Mouse (Mus musculus): ENCODE measurements around the gene Htra3.

The Htra3 gene

DNA sequence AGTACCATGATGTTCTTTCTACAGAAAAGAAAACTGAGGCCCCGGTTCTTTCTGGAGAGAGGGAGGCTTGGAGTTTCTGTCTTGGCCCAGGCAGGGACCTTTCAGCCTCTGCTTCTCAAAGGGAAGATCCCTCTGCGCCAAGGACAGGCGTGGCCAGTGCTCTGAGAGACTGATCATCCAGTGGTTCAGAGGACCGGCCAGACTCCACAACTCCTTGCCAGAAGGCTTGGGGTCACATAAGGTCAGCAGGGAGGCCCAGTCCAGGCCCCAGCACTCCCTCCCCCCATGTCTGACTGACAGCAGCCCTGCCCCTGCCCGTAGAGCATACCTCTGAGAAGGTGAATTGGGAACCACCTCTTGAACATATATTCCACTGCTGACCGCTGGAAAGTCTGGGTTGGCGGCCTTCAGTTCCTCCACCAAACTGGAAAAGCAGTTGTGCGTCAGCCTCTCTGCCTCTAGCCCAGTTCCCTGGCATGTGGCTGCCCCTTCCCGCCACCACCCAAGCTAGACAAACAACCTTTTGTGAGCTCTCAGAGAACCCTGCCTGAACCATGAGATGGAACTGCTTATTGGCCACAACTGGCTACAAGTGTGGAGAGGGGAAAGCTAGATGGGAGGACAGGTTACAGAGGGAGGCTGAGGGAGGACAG is 25.7 kb downstream of the Htra3 start:
- DNase-seq (ENCODE audit: low spot score) = no peak

DNA sequence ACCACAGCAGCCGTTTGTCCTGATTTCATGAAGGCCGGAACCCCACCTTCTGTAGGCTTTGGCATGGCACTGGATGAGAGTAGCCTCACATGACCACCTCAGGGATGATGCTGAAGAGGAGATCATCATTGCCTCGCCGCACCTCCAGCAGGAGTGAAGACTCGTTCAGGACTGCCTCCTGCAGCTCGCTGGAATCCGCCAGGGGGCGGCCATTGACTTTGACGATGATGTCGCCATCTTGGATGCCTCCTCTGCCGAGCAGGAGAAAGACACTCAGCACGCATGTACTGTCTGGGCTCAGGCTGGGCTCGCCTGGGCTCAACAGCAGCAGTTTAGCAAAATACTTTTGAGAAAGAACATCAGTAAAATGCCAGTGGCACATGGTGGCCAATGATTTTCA is 26.7 kb downstream of the Htra3 start:
- DNase-seq (ENCODE audit: low spot score) = no peak

- DNase-seq (ENCODE audit: low spot score) = no peak
These were observed 27.3 kb downstream of the Htra3 start for GRCm38 (mm10) chr5:35652319-35652718.

DNA sequence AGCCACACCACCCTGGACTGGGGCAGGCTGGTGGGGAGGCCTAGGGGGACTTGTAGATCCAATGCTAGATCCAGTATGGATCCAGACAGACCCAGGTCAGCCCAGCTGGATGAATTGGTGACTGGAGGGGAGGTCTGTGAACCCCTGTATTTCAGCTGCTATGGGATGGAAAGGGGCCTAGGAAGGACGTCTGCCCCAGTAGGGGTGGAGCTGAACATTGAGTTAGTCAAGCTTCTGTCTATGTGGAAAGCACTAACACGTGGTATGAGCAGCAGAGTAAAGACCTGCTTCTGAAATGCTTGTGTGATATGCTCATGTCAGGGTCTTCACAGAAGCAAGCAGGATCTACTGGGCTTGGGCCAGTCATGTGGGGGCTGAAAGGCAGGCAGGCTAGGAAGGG is 31.4 kb downstream of the Htra3 start:
- no peak for DNase-seq (ENCODE audit: low spot score)

- DNase-seq (ENCODE audit: low spot score) = no peak
These were observed 32.0 kb downstream of the Htra3 start for GRCm38 (mm10) chr5:35647562-35647961.

DNA sequence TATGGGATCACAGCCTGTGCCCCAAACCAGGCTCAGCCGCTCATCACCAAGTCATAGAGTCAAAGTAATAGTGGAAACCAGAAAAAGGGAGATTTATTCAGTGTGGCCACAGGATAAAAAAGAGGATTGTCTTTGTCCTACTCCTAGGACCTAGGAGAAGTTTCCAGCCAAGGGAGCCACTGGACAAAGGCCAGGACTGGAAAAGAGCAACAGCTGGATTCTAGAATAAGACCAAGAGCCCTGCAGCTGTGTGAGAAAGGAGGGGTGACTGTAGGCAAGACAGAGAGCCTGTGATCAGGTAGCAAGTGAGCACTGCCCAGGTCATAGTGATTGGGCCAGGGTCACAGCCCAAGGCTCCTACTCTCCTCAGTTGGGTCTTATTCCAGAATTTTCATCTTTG is 32.7 kb downstream of the Htra3 start:
- DNase-seq (ENCODE audit: low spot score) = no peak

GRCm38 (mm10) chr5:35645938-35646493 is 33.6 kb downstream of the Htra3 start:
- no peak for DNase-seq (ENCODE audit: low spot score)

GRCm38 (mm10) chr5:35644082-35644481 is 35.5 kb downstream of the Htra3 start:
- no peak for DNase-seq (ENCODE audit: low spot score)

DNA sequence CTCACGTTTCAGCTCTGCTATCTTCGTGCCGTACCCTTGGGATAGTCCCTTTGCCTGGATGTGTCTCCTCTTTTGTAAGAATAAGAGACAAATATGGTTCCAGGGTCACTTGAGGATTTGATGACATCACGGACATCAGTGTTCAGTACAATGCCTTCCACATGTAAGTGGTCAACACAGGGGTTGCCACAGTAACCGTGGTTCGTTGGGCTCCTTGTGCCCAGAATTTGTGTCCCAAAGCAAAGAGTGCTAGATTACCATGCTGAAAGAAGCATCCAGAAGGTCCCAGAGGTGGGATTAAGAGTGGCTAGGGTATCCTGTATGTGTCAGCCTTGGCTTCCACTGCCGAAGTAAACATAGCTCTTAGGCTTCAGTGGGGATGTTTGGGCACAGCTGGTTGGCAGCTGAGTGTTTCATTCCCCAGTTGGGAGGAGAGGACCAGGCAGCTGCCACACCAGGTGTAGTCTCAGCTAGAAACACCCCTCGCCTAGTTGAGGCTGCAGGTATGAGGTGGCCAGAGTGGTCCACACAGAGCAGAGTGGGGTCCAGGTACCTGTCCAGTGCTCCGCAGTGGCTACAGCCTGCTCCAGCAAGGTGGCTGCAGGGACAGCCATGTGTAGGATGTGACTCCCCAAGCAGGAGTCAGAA is 36.1 kb downstream of the Htra3 start:
- DNase-seq (ENCODE audit: low spot score) = no peak

DNA sequence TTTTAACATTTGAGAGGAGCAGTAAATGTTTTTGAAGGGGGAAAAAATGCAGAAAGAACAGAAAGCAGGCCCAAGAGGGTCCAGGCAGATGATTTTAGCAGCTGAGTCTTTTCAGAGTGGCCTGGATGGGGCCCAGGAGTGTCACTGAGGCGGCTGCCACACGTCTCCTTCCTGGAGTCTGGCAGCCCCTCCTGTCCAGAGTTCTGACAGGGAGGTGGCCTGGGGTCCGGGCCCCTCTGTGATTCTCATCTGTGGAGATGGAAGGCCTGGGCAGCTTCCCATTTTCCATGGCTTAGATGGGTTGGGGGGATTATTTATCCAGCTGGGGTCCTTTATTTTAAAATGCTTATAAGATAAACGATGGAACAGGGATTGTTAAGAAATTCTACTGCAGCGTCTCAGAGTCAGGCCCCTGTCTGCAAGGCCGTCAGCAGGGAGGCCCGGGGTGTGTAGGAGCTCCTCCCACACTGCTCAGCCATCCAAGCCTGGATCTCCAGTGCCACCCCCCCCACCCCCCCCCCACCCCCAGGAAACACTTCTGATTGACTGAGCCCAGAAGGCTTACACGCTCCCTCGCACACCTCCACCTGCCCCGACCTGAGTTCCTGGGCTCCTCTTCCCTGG is 37.5 kb downstream of the Htra3 start:
- DNase-seq (ENCODE audit: low spot score) = no peak

DNA sequence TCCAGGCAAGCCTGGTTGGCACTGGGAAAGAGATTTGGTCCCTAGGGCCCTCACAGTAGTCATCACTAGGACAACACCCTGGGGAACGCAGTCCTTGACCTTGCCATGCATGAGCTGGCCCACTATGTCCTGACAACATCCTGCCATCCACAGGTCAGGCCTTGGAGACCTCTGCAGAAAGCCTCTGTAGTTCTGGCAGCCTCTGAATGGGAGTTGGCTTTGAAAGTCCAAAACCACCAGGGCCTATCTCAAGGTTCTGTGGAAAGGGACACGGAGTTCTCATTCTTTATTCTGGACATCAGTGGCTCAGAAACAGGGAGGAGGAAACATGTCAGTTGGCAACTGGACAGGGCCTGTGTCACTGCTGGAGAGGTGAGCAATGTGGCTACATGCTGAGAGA is 43.6 kb downstream of the Htra3 start:
- DNase-seq (ENCODE audit: low spot score) = no peak

DNA sequence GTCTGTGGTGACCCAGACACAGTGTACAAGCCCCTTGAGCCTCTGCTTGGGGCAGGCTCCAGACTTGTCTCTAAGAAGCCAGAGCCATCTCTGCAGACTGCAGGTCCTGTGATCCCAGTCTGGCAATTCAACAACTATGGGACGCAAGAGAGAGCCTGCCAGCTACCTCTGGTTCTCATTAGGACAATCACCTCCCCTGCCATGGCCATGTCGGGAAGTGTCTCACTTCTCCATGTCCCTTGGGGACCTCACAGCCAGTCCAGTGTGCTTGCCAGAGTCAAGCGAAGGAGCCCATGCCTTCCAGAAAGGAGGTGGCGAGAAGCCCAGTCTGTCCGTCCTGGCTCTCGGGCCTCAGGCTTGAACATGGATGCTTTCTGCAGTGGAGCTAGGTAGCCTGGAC is 46.7 kb downstream of the Htra3 start:
- DNase-seq (ENCODE audit: low spot score) = no peak

GRCm38 (mm10) chr5:35631755-35632154 is 47.8 kb downstream of the Htra3 start:
- DNase-seq (ENCODE audit: low spot score) = no peak

GRCm38 (mm10) chr5:35631224-35631623 is 48.4 kb downstream of the Htra3 start:
- DNase-seq (ENCODE audit: low spot score) = no peak

GRCm38 (mm10) chr5:35630706-35631105 is 48.9 kb downstream of the Htra3 start:
- DNase-seq (ENCODE audit: low spot score) = no peak

DNA sequence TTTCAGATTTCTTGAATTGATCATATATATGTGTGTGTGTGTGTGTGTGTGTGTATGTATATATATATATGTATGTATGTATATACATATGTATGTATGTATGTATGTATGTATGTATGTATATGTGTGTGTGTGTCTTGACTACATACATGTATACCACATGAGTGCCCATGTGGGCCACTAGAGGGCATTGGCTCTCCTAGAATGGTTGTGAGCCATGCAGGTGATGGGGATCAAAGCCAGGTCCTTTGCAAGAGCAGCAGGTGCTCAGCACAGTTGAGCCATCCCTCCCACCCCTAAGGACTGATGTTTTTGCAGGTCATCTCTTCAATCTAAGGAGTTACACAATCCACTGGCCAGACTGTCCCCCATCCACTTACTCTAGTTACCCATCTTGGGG is 50.2 kb downstream of the Htra3 start:
- no peak for DNase-seq (ENCODE audit: low spot score)

DNA sequence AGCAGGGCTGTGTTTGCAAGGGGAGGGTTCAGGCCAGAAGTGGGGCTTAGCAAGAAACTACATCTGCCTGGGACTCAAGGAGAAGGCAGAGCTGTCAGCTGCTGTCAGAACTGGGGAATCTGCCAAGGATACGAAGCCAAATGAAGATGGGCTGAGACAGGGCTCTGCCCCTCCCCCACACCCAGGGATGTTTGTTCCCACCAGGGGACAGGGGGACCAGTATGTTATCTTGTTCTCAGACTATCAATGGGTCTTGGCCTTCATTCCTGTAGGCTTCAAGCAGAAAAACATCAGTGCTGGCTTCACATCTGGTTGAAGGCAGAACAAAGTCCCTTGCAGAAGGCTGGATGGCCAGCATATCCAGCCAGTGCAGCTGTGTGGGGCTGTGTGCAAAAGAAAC is 50.9 kb downstream of the Htra3 start:
- DNase-seq (ENCODE audit: low spot score) = no peak

DNA sequence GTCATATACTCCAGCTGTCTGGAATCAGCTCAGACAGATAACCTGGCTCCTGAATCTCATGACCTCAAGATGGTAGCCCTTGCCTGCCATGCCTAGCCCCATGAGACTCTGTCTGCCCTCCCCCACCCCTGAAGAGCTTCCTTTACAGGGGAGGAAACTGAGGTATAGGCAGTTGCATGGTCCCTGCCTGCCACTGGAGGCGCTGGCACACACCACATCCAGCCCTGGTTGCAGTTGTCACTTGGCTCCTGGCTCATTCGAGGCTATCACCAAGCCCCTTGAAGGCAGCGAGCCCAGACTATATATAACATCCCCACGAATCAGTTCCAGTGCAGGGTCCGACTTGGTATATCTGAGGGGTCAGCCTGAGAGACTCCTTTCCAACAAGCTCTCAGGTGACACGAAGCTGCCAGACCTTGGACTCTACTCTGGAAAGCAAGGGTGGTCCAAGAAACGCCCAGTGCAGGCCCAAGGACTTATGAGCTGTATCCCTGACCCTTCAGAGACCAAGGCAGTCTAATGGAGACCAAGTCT is 52.2 kb downstream of the Htra3 start:
- DNase-seq (ENCODE audit: low spot score) = no peak

- no peak for DNase-seq (ENCODE audit: low spot score)
These were observed 53.2 kb downstream of the Htra3 start for GRCm38 (mm10) chr5:35626408-35626807.

GRCm38 (mm10) chr5:35624751-35625239 is 54.8 kb downstream of the Htra3 start:
- DNase-seq (ENCODE audit: low spot score) = no peak

DNA sequence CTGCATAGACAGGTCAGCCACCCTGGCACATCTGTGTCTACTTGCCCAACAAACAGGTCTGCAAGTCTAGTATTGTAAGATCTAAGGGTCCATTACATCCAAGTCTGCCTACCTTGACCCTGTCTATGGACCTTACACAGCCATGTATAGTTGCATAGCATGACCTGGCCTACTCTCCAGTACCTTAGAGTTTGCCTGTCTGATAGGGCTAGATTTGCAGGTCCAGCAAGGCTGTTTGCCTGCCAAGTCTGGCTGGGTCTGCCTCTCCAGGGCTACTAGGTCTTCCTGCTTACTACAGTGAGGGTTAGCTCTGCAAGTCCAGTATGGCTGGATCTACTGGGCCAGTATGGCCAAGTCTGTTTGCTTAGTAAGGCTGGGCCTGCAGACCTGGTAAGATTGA is 55.8 kb downstream of the Htra3 start:
- no peak for DNase-seq (ENCODE audit: low spot score)

- DNase-seq (ENCODE audit: low spot score) = no peak
These were observed 58.5 kb downstream of the Htra3 start for GRCm38 (mm10) chr5:35621114-35621513.

DNA sequence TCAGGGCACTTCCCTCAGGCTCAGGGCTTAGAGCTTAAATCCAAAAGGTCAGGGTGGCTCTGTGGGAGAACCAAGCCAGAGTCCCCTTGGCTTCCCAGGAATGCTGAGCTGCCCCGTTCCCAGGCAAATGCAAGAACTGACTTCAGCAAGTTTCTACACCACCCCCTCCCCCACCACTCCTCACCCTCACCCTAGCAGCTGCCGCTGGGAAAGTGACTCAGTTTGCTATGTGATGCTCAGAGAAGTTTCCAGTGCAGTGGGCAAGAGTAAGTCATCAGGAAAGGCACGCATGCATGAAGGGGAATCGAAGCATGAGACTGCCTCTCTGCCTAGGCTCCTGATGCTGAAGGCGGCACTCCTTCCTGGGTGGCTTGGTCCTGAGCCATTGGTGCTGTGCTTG is 62.6 kb downstream of the Htra3 start:
- no peak for DNase-seq (ENCODE audit: low spot score)
